Mouse (Mus musculus): ENCODE data around the gene Ift43.

Gene Ift43

GRCm38 (mm10) chr12:86182414-86182813 lies 100.1 kb downstream of the Ift43 start:
- no peak for TF ChIP-seq CTCF (conservative IDR thresholded peaks at IDR 0.05; ENCODE audit: low read length)
- Histone ChIP-seq H3K4me3 (replicated peaks; ENCODE audit: low read length) (no peak overlapping the region), H3K9me3 (ENCODE audit: low read length) (no peaks in the 10 kb centered on the region), H3K4me1 (replicated peaks; ENCODE audit: low read depth, low read length) (peaks cover 28% of the 10 kb centered on the region), H3K27me3 (ENCODE audit: insufficient read depth, low read length) (peaks cover 11% of the 10 kb centered on the region), H3K36me3 (ENCODE audit: insufficient read depth, low read length) (no peaks in the 10 kb centered on the region)

GRCm38 (mm10) chr12:86188161-86188560 lies 105.8 kb downstream of the Ift43 start:
- Histone ChIP-seq H3K9me3 (ENCODE audit: low read length) (no peaks in the 10 kb centered on the region), H3K4me1 (replicated peaks; ENCODE audit: low read depth, low read length) (peaks cover 36% of the 10 kb centered on the region), H3K27me3 (ENCODE audit: insufficient read depth, low read length) (peaks cover 11% of the 10 kb centered on the region), H3K36me3 (ENCODE audit: insufficient read depth, low read length) (no peaks in the 10 kb centered on the region), H3K4me3 (replicated peaks; ENCODE audit: low read length) (no peak overlapping the region)
- TF ChIP-seq CTCF (conservative IDR thresholded peaks at IDR 0.05; ENCODE audit: low read length) (peak; percentile 68), POU5F1 (IDR thresholded peaks at IDR 0.05; ENCODE audit: borderline replicate concordance, low read length) (no peak), NANOG (IDR thresholded peaks at IDR 0.05; ENCODE audit: borderline replicate concordance, low read length) (no peak)

- H3K4me3 ChIP-seq (replicated peaks; ENCODE audit: low read length): peak overlapping the region; percentile 67
- peaks cover 36% of the 10 kb centered on the region for H3K4me1 ChIP-seq (replicated peaks; ENCODE audit: low read depth, low read length)
- no peaks in the 10 kb centered on the region for H3K36me3 ChIP-seq (ENCODE audit: insufficient read depth, low read length)
- TF ChIP-seq NANOG (IDR thresholded peaks at IDR 0.05; ENCODE audit: borderline replicate concordance, low read length) (no peak), POU5F1 (IDR thresholded peaks at IDR 0.05; ENCODE audit: borderline replicate concordance, low read length) (no peak), CTCF (conservative IDR thresholded peaks at IDR 0.05; ENCODE audit: low read length) (no peak)
- H3K27me3 ChIP-seq (ENCODE audit: insufficient read depth, low read length): peaks cover 2% of the 10 kb centered on the region; the same call in 1 of the 2 replicates
- H3K9me3 ChIP-seq (ENCODE audit: low read length): no peaks in the 10 kb centered on the region
These were observed 107.4 kb downstream of the Ift43 start for GRCm38 (mm10) chr12:86189601-86190323.

GRCm38 (mm10) chr12:86192036-86192449 lies 109.7 kb downstream of the Ift43 start:
- H3K9me3 ChIP-seq (ENCODE audit: low read length): no peaks in the 10 kb centered on the region
- H3K4me1 ChIP-seq (replicated peaks; ENCODE audit: low read depth, low read length): peaks cover 36% of the 10 kb centered on the region
- no peak for TF ChIP-seq POU5F1 (IDR thresholded peaks at IDR 0.05; ENCODE audit: borderline replicate concordance, low read length)
- no peak for TF ChIP-seq CTCF (conservative IDR thresholded peaks at IDR 0.05; ENCODE audit: low read length)
- TF ChIP-seq NANOG (IDR thresholded peaks at IDR 0.05; ENCODE audit: borderline replicate concordance, low read length): no peak
- no peaks in the 10 kb centered on the region for H3K36me3 ChIP-seq (ENCODE audit: insufficient read depth, low read length)
- no peaks in the 10 kb centered on the region for H3K27me3 ChIP-seq (ENCODE audit: insufficient read depth, low read length)
- H3K4me3 ChIP-seq (replicated peaks; ENCODE audit: low read length): no peak overlapping the region

- TF ChIP-seq CTCF (conservative IDR thresholded peaks at IDR 0.05; ENCODE audit: low read length) (no peak), NANOG (IDR thresholded peaks at IDR 0.05; ENCODE audit: borderline replicate concordance, low read length) (no peak), POU5F1 (IDR thresholded peaks at IDR 0.05; ENCODE audit: borderline replicate concordance, low read length) (no peak)
- H3K36me3 ChIP-seq (ENCODE audit: insufficient read depth, low read length): no peaks in the 10 kb centered on the region
- no peaks in the 10 kb centered on the region; the same call in 1 of the 2 replicates for H3K27me3 ChIP-seq (ENCODE audit: insufficient read depth, low read length)
- no peaks in the 10 kb centered on the region for H3K9me3 ChIP-seq (ENCODE audit: low read length)
- H3K4me1 ChIP-seq (replicated peaks; ENCODE audit: low read depth, low read length): 0 out of 2 replicates have a peak, but pooled peaks cover 3% of the 10 kb centered on the region
- no peak overlapping the region for H3K4me3 ChIP-seq (replicated peaks; ENCODE audit: low read length)
These were observed 114.6 kb downstream of the Ift43 start for GRCm38 (mm10) chr12:86196944-86197343.

- no peaks in the 10 kb centered on the region for H3K4me1 ChIP-seq (replicated peaks; ENCODE audit: low read depth, low read length)
- no peaks in the 10 kb centered on the region for H3K36me3 ChIP-seq (ENCODE audit: insufficient read depth, low read length)
These were observed 121.2 kb downstream of the Ift43 start for GRCm38 (mm10) chr12:86203443-86204057.

GRCm38 (mm10) chr12:86211099-86211520 lies 128.8 kb downstream of the Ift43 start:
- H3K27me3 ChIP-seq (ENCODE audit: insufficient read depth, low read length): peaks cover 72% of the 10 kb centered on the region
- TF ChIP-seq CTCF (conservative IDR thresholded peaks at IDR 0.05; ENCODE audit: low read length) (no peak), NANOG (IDR thresholded peaks at IDR 0.05; ENCODE audit: borderline replicate concordance, low read length) (no peak), POU5F1 (IDR thresholded peaks at IDR 0.05; ENCODE audit: borderline replicate concordance, low read length) (no peak)
- no peaks in the 10 kb centered on the region for H3K36me3 ChIP-seq (ENCODE audit: insufficient read depth, low read length)
- H3K4me1 ChIP-seq (replicated peaks; ENCODE audit: low read depth, low read length): peaks cover 23% of the 10 kb centered on the region
- no peaks in the 10 kb centered on the region for H3K9me3 ChIP-seq (ENCODE audit: low read length)
- H3K4me3 ChIP-seq (replicated peaks; ENCODE audit: low read length): 0 out of 2 replicates have a peak overlapping the region, but pooled peaks have one; percentile 7

More at GRCm38 (mm10) chr12:86203443-86204057, 121.2 kb downstream of the Ift43 start:
- Histone ChIP-seq H3K4me3 (replicated peaks; ENCODE audit: low read length) (no peak overlapping the region), H3K27me3 (ENCODE audit: insufficient read depth, low read length) (peaks cover 3% of the 10 kb centered on the region), H3K9me3 (ENCODE audit: low read length) (no peaks in the 10 kb centered on the region)
- no peak for TF ChIP-seq NANOG (IDR thresholded peaks at IDR 0.05; ENCODE audit: borderline replicate concordance, low read length)
- TF ChIP-seq CTCF (conservative IDR thresholded peaks at IDR 0.05; ENCODE audit: low read length): no peak
- TF ChIP-seq POU5F1 (IDR thresholded peaks at IDR 0.05; ENCODE audit: borderline replicate concordance, low read length): no peak
